Mouse (Mus musculus) heart, embryonic 15.5 days (tissue): ENCODE results near the gene Nutm1. TPM values are rescaled to one million over a fixed set of nuclear protein-coding genes. Genes with fewer than 3 reads are reported as not detected.
"Not testable (repeated sequence)": the region's sequence is repeated elsewhere in the genome, so short reads cannot be mapped to it uniquely, and the experiment has no call there.

Experiments used
- ATAC-seq: fragments of 200-750 bp; cut with Nextera tagmentation; replicated peaks from 2 replicates; pipeline ENCODE4 v1.8.0; 2017; ENCODE audit warnings: low read depth, moderate TSS enrichment; ENCODE audit not compliant: insufficient number of reproducible peaks, insufficient read depth, low FRiP score
- H3K27ac ChIP-seq: fragments of 300-500 bp; sonication (generic); 2 replicates; pipeline ENCODE4 v1.5.1; 2015; ENCODE audit warnings: mild to moderate bottlenecking, inconsistent platforms
- H3K27me3 ChIP-seq: fragments of 300-500 bp; sonication (generic); 2 replicates; pipeline ENCODE4 v1.6.1; 2015; ENCODE audit warnings: inconsistent platforms
- H3K36me3 ChIP-seq: fragments of 300-500 bp; sonication (generic); 2 replicates; pipeline ENCODE4 v1.6.1; 2015; ENCODE audit warnings: mild to moderate bottlenecking, inconsistent platforms
- H3K4me1 ChIP-seq: fragments of 300-500 bp; sonication (generic); replicated peaks from 2 replicates; pipeline ENCODE4 v1.6.1; 2015; ENCODE audit warnings: inconsistent platforms
- H3K4me2 ChIP-seq: fragments of 300-500 bp; sonication (generic); 2 replicates; pipeline ENCODE4 v1.6.1; 2015; ENCODE audit warnings: inconsistent platforms, mild to moderate bottlenecking, moderate library complexity
- H3K4me3 ChIP-seq: fragments of 300-500 bp; sonication (generic); 2 replicates; pipeline ENCODE4 v1.5.1; 2015; ENCODE audit warnings: mild to moderate bottlenecking, inconsistent platforms
- H3K9ac ChIP-seq: fragments of 300-500 bp; sonication (generic); 2 replicates; pipeline ENCODE4 v1.6.1; 2015; ENCODE audit warnings: mild to moderate bottlenecking, inconsistent platforms
- H3K9me3 ChIP-seq: fragments of 300-500 bp; sonication (generic); replicated peaks from 2 replicates; pipeline ENCODE4 v1.6.1; 2016; ENCODE audit warnings: inconsistent platforms
- WGBS: fragments of 180-500 bp; shearing (Covaris S2); methylation state at CpG from one replicate; pipeline ENCODE4 v1.1.7; 2015; ENCODE audit warnings: mixed read lengths; 5-methylcytosine and 5-hydroxymethylcytosine counted together
- polyA plus RNA-seq: library from polyadenylated mRNA; unstranded; fragments of >200 nt; fragmentation: Nextera tagmentation; extraction: Ambion mirVana; gene quantifications from 2 replicates; pipeline ENCODE4 v1.2.1, GENCODE M21; 2015

Nutm1 gene
- not detected in 2 replicates for polyA plus RNA-seq

GRCm38 (mm10) chr2:112259241-112259962 lies at the start of gene Nutm1:
Gene Nutm1, minus strand, starts transcription at chr2:112259291.
- Histone ChIP-seq H3K27ac (no peak within 1 kb of the TSS), H3K27me3 (no peaks in the 10 kb centered on the region), H3K4me2 (no peak within 1 kb of the TSS), H3K9me3 (no peaks in the 10 kb centered on the region), H3K36me3 (no peaks in the 10 kb centered on the region), H3K4me3 (no peak within 1 kb of the TSS), H3K9ac (no peak within 1 kb of the TSS), H3K4me1 (peaks cover 11% of the 10 kb centered on the region)
- 68% methylated on average over 10 of the region's 10 CpGs for WGBS
- ATAC-seq = no peak

DNA sequence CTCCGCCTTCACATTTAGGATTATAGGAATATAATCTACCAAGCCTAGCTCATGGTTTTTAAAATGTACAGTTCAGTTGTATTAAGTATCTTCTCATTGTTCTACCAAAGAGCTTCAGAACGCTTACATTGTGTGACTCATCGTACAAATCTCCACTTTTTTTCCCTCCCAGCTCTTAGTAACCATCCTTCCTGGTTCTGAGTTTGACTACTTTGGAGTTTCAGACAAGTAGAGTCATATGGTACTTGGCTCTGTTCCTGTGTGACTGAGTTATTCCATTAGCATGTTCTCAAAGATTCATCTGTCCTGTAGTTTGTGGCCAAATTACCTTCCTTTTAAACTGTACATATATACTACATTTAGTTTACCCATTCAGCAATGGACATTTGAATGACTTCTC lies 49.6 kb upstream of the Nutm1 start:
- no peaks in the 10 kb centered on the region for H3K36me3 ChIP-seq
- H3K4me1 ChIP-seq = peaks cover 16% of the 10 kb centered on the region
- H3K4me3 ChIP-seq = no peak overlapping the region
- no peak overlapping the region for H3K9ac ChIP-seq
- WGBS = 70% methylated on average over 3 of the region's 3 CpGs
- H3K27ac ChIP-seq = peak overlapping the region; percentile 62
- H3K4me2 ChIP-seq = no peak overlapping the region
- no peaks in the 10 kb centered on the region for H3K27me3 ChIP-seq
- no peaks in the 10 kb centered on the region for H3K9me3 ChIP-seq
- no peak for ATAC-seq

- Histone ChIP-seq H3K4me3 (no peak overlapping the region), H3K27me3 (no peaks in the 10 kb centered on the region), H3K4me1 (peaks cover 4% of the 10 kb centered on the region; the same call in 1 of the 2 replicates), H3K9ac (no peak overlapping the region), H3K4me2 (no peak overlapping the region), H3K27ac (no peak overlapping the region), H3K9me3 (no peaks in the 10 kb centered on the region), H3K36me3 (no peaks in the 10 kb centered on the region)
- no peak for ATAC-seq
- 85% methylated on average over 4 of the region's 4 CpGs for WGBS
These were observed 39.1 kb upstream of the Nutm1 start for GRCm38 (mm10) chr2:112298221-112298620.

GRCm38 (mm10) chr2:112296211-112296610 lies 37.1 kb upstream of the Nutm1 start:
- peaks cover 4% of the 10 kb centered on the region; the same call in 1 of the 2 replicates for H3K4me1 ChIP-seq
- H3K36me3 ChIP-seq = no peaks in the 10 kb centered on the region
- no peaks in the 10 kb centered on the region for H3K9me3 ChIP-seq
- 44% methylated on average over 3 of the region's 3 CpGs for WGBS
- peak overlapping the region; percentile 87 for H3K27ac ChIP-seq
- no peak overlapping the region for H3K9ac ChIP-seq
- H3K27me3 ChIP-seq = no peaks in the 10 kb centered on the region
- H3K4me3 ChIP-seq = peak overlapping the region; percentile 17
- ATAC-seq = peak; percentile 74
- H3K4me2 ChIP-seq = peak overlapping the region; percentile 41

DNA sequence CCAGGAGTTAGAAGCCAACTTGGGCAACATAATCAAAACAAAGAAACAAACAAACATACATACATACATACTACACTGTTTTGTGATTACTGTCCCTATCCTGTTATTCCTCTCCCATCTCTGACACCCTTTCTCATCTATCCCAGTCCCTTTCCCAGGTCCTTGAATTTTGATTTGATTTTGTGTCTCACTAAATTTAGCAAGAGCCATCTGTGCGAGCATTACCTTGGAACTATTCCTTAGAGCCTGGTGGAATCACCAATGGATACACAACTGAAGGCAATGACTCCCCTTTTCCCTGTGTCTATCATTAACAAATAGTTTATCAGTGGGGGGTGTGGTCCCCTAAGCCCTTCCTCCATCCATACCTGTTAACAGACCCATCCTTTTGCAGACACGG lies 33.7 kb upstream of the Nutm1 start:
- ATAC-seq = no peak
- H3K36me3 ChIP-seq = no peaks in the 10 kb centered on the region
- no peak overlapping the region for H3K4me2 ChIP-seq
- WGBS = 64% methylated on average over 2 of the region's 2 CpGs
- no peak overlapping the region for H3K4me3 ChIP-seq
- H3K27ac ChIP-seq = no peak overlapping the region
- no peaks in the 10 kb centered on the region for H3K9me3 ChIP-seq
- no peak overlapping the region for H3K9ac ChIP-seq
- H3K4me1 ChIP-seq = peaks cover 7% of the 10 kb centered on the region
- no peaks in the 10 kb centered on the region for H3K27me3 ChIP-seq

GRCm38 (mm10) chr2:112289507-112289906 lies 30.4 kb upstream of the Nutm1 start:
- WGBS = 79% methylated on average over 3 of the region's 3 CpGs
- no peak overlapping the region for H3K9ac ChIP-seq
- ATAC-seq = no peak
- no peaks in the 10 kb centered on the region for H3K9me3 ChIP-seq
- H3K36me3 ChIP-seq = no peaks in the 10 kb centered on the region
- peak overlapping the region; percentile 26 for H3K27ac ChIP-seq
- H3K4me1 ChIP-seq = peaks cover 17% of the 10 kb centered on the region
- H3K27me3 ChIP-seq = no peaks in the 10 kb centered on the region
- no peak overlapping the region for H3K4me3 ChIP-seq
- no peak overlapping the region for H3K4me2 ChIP-seq

GRCm38 (mm10) chr2:112287059-112287458 lies 28.0 kb upstream of the Nutm1 start:
- WGBS = 60% methylated on average over 4 of the region's 4 CpGs
- ATAC-seq = no peak
- Histone ChIP-seq H3K4me1 (peaks cover 25% of the 10 kb centered on the region), H3K9ac (no peak overlapping the region), H3K4me2 (no peak overlapping the region), H3K27ac (no peak overlapping the region), H3K27me3 (no peaks in the 10 kb centered on the region), H3K4me3 (no peak overlapping the region), H3K36me3 (no peaks in the 10 kb centered on the region), H3K9me3 (no peaks in the 10 kb centered on the region)

DNA sequence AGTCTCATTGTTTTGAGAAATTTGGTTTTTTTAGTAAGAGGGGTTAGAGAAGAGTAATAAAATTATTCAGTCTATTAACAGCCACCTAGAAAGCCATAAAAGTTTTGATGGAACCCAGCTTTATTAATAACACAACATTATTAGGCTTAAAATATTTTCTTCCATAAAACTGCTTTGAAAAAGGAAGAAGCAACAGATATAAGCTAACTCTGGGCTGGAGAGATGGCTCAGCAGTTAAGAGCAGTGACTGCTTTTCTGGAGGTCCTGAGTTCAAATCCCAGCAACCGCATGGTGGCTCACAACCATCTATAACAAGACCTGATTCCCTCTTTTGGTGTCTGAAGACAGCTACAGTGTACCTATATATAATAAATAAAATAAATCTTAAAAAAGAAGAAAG lies 27.0 kb upstream of the Nutm1 start:
- H3K9ac ChIP-seq, H3K27ac ChIP-seq, H3K27me3 ChIP-seq, ATAC-seq, H3K4me3 ChIP-seq, H3K9me3 ChIP-seq, H3K4me2 ChIP-seq, H3K36me3 ChIP-seq: not testable (repeated sequence)
- peaks cover 25% of the 10 kb centered on the region for H3K4me1 ChIP-seq
- 98% methylated on average over 1 of the region's 1 CpGs for WGBS

DNA sequence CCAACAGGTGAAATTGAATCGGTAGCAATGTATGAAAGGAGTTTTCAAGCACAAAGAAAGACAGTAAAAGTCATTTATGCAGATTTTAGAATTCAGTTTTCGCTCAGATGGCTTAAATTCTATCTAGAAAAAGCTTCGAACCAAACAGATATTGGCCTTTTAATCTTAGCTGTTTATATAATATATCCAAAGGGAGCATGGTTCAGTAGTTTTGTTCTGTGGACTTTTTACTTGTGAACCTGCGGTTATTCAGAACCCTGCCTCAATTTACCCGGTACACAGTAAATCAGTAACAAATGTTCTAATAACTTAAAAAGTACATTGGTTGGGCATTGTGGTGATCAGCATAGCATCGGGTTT lies 25.9 kb upstream of the Nutm1 start:
- 55% methylated on average over 6 of the region's 6 CpGs for WGBS
- no peaks in the 10 kb centered on the region for H3K9me3 ChIP-seq
- H3K4me2 ChIP-seq = peak overlapping the region; percentile 94
- ATAC-seq = no peak
- H3K4me3 ChIP-seq = peak overlapping the region; percentile 65
- no peaks in the 10 kb centered on the region for H3K27me3 ChIP-seq
- H3K9ac ChIP-seq = peak overlapping the region; percentile 72; the same call in 1 of the 2 replicates
- no peaks in the 10 kb centered on the region for H3K36me3 ChIP-seq
- H3K4me1 ChIP-seq = peaks cover 25% of the 10 kb centered on the region
- no peak overlapping the region for H3K27ac ChIP-seq

GRCm38 (mm10) chr2:112284363-112285030 lies 25.4 kb upstream of the Nutm1 start:
- ATAC-seq = peak; percentile 88
- WGBS = 2% methylated on average over 21 of the region's 21 CpGs
- H3K27ac ChIP-seq = peak overlapping the region; percentile 23; the same call in 1 of the 2 replicates
- H3K9ac ChIP-seq = peak overlapping the region; percentile 72
- H3K9me3 ChIP-seq = no peaks in the 10 kb centered on the region
- H3K36me3 ChIP-seq = no peaks in the 10 kb centered on the region
- no peaks in the 10 kb centered on the region for H3K27me3 ChIP-seq
- H3K4me1 ChIP-seq = peaks cover 24% of the 10 kb centered on the region
- peak overlapping the region; percentile 65 for H3K4me3 ChIP-seq
- H3K4me2 ChIP-seq = peak overlapping the region; percentile 94

DNA sequence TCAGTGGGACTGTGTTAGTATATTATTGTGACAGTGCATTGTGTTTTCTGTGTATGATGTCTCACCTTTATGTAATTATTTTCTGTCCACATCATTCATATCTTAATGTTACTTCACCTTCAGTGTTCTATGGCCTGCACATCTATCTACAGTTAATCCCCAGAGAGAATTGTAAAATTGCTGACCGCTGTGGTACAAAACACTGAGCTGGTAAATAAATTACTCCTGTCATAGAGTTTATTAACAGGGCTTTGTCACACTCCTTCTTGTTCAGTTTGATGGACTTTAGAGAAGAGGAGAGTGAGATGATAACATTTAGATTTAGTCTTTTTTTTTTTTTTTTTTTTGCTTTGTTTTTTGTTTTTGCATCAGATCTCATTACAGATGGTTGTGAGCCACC lies 23.8 kb upstream of the Nutm1 start:
- H3K4me3 ChIP-seq = no peak overlapping the region
- H3K4me2 ChIP-seq = no peak overlapping the region
- no peaks in the 10 kb centered on the region for H3K27me3 ChIP-seq
- no peak overlapping the region for H3K27ac ChIP-seq
- H3K36me3 ChIP-seq = no peaks in the 10 kb centered on the region
- H3K9me3 ChIP-seq = no peaks in the 10 kb centered on the region
- no peak overlapping the region for H3K9ac ChIP-seq
- peaks cover 20% of the 10 kb centered on the region for H3K4me1 ChIP-seq
- ATAC-seq = no peak
- 89% methylated on average over 1 of the region's 1 CpGs for WGBS

DNA sequence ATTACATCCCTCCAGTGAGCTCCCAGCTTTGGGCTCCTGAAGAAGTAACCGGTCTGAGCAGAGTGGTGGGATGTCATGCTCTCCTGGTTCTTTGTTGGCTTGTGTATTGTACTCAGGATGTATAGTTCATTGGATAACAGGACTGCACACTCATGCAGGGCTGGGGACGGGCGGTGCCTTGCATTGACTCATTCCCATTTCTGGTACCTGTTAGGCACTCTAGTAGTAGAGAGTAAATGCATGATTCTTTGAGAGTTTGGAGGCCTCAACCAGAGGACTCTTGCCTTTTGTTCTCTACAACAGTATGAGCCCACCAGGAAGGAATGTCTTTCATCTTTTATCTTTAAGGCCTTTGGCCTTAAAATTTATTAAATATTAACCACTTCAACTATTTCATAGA lies 17.8 kb upstream of the Nutm1 start:
- no peak overlapping the region for H3K27ac ChIP-seq
- no peak for ATAC-seq
- 92% methylated on average over 3 of the region's 3 CpGs for whole genome bisulfite sequencing
- H3K27me3 ChIP-seq = no peaks in the 10 kb centered on the region
- H3K4me2 ChIP-seq = no peak overlapping the region
- peaks cover 6% of the 10 kb centered on the region for H3K36me3 ChIP-seq
- no peak overlapping the region for H3K4me3 ChIP-seq
- H3K9me3 ChIP-seq = no peaks in the 10 kb centered on the region
- H3K9ac ChIP-seq = no peak overlapping the region
- H3K4me1 ChIP-seq = no peaks in the 10 kb centered on the region; the same call in 1 of the 2 replicates
